In the genomic region with DNA sequence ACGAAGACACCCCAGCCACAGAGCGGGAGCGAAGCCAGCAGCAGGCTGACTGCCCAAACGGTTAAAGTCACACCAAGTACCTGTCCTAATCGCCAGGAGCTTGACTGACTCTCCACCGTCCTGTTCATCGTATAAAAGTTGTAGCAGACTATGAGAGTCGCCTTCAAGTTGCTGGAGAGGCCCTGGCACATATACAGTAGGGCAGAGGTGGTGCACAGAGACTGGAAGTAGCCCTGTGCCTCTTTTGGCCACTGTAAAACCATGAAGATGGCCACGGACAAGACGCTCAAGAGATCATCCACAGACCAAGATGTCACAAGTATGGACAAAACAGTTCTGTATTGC, we compare ENCODE assay signal across 9 mouse cellular contexts. TPM values are rescaled to one million over a fixed set of nuclear protein-coding genes. Genes with fewer than 3 reads are reported as not detected.
DNase-seq lines count a peak whose midpoint lies in the region; ATAC-seq and TF ChIP-seq lines count a peak whose summit lies in the region.
"Had no signal": no experiment of that assay in that cellular context is flagged by ENCODE, and none has a peak within 500 bp of the region (broad histone marks: within the 10 kb centered on the region; RNA-seq: fewer than 3 reads in every experiment).

No protein-coding gene starts in this region.

- no peak for DNase-seq in liver, embryonic 11.5 days (ENCODE audit: low spot score)
- no peak for DNase-seq in liver
- DNase-seq in forebrain, embryonic 11.5 days (ENCODE audit: low spot score) = no peak
- DNase-seq in layer of hippocampus, adult 9-11 months = no peak
- DNase-seq in layer of hippocampus, adult 18-20 months (ENCODE audit: low spot score in 2 of 2) = no peak
- no peak for DNase-seq in thymus, postnatal 14 days

- peak overlapping the region; percentile 26; the same call in 1 of the 2 replicates for H3K4me3 ChIP-seq in liver, embryonic 11.5 days (ENCODE audit: low read depth, low read length)
- H3K4me3 ChIP-seq in forebrain, embryonic 11.5 days (ENCODE audit: low read depth, low read length) = peak overlapping the region; percentile 43
- H3K4me3 ChIP-seq in limb, embryonic 12.5 days (replicated peaks) = peak overlapping the region; percentile 39
- peak overlapping the region; percentile 55 for H3K4me3 ChIP-seq in olfactory bulb, adult 2 months (ENCODE audit: insufficient read depth, low read depth, low read length)
- H3K4me3 ChIP-seq: erythroblast, embryonic 14.5 days had no signal

- no peak for ATAC-seq in liver, embryonic 11.5 days (replicated peaks; ENCODE audit: low FRiP score)
- ATAC-seq in forebrain, embryonic 11.5 days (replicated peaks; ENCODE audit: low FRiP score) = no peak; the same call in 1 of the 2 replicates
- ATAC-seq in limb, embryonic 12.5 days (ENCODE audit: insufficient number of reproducible peaks, insufficient read depth, low FRiP score, low TSS enrichment, low read depth) = no peak

- no peaks in the 10 kb centered on the region for H3K4me1 ChIP-seq in liver, embryonic 11.5 days (replicated peaks; ENCODE audit: control insufficient read depth, insufficient read depth, low read length)
- H3K4me1 ChIP-seq in forebrain, embryonic 11.5 days (replicated peaks; ENCODE audit: control insufficient read depth, insufficient read depth, low read length) = no peaks in the 10 kb centered on the region; the same call in 1 of the 2 replicates
- H3K4me1 ChIP-seq in limb, embryonic 12.5 days (replicated peaks) = 0 out of 2 replicates have a peak, but pooled peaks cover 7% of the 10 kb centered on the region
- H3K4me1 ChIP-seq in olfactory bulb, adult 2 months (ENCODE audit: control insufficient read depth, insufficient read depth, low read length) = peaks cover 9% of the 10 kb centered on the region

- TF ChIP-seq POLR2A in olfactory bulb, adult 2 months (IDR thresholded peaks at IDR 0.05; ENCODE audit: insufficient read depth, low read depth, low read length) = no peak

- peaks cover 5% of the 10 kb centered on the region for H3K27me3 ChIP-seq in liver, embryonic 11.5 days (replicated peaks; ENCODE audit: control insufficient read depth, insufficient read depth, low read length)
- H3K27me3 ChIP-seq in forebrain, embryonic 11.5 days (ENCODE audit: control insufficient read depth, insufficient read depth, low read length) = 0 out of 2 replicates have a peak, but pooled peaks cover 2% of the 10 kb centered on the region
- H3K27me3 ChIP-seq in limb, embryonic 12.5 days = peaks cover 32% of the 10 kb centered on the region

- no peak for TF ChIP-seq CTCF in olfactory bulb, adult 2 months (IDR thresholded peaks at IDR 0.05; ENCODE audit: insufficient read depth, low read depth, low read length)

- no peak overlapping the region for H3K27ac ChIP-seq in liver, embryonic 11.5 days (ENCODE audit: low read depth, low read length)
- no peak overlapping the region for H3K27ac ChIP-seq in forebrain, embryonic 11.5 days (ENCODE audit: low read depth, low read length)
- H3K27ac ChIP-seq in limb, embryonic 12.5 days = no peak overlapping the region
- H3K27ac ChIP-seq in olfactory bulb, adult 2 months (ENCODE audit: insufficient read depth, low read depth, low read length) = no peak overlapping the region

- WGBS in liver, embryonic 11.5 days = 16% methylated on average over 10 of the region's 10 CpGs
- WGBS in forebrain, embryonic 11.5 days = 18% methylated on average over 10 of the region's 10 CpGs
- 15% methylated on average over 10 of the region's 10 CpGs for WGBS in limb, embryonic 12.5 days
- WGBS in olfactory bulb, adult 2 months = 21% methylated on average over 10 of the region's 10 CpGs

- H3K4me2 ChIP-seq in liver, embryonic 11.5 days = peak overlapping the region; percentile 63
- peak overlapping the region; percentile 89 for H3K4me2 ChIP-seq in forebrain, embryonic 11.5 days (ENCODE audit: low read depth, low read length, severe bottlenecking)
- H3K4me2 ChIP-seq in limb, embryonic 12.5 days = peak overlapping the region; percentile 72

- no peaks in the 10 kb centered on the region for H3K9me3 ChIP-seq in liver, embryonic 11.5 days (ENCODE audit: control insufficient read depth, low read length)
- H3K9me3 ChIP-seq in forebrain, embryonic 11.5 days (ENCODE audit: control insufficient read depth, low read length) = no peaks in the 10 kb centered on the region
- no peaks in the 10 kb centered on the region for H3K9me3 ChIP-seq in limb, embryonic 12.5 days

- no peaks in the 10 kb centered on the region for H3K36me3 ChIP-seq in liver, embryonic 11.5 days (ENCODE audit: control insufficient read depth, insufficient read depth, low read length)
- H3K36me3 ChIP-seq in forebrain, embryonic 11.5 days (ENCODE audit: control insufficient read depth, insufficient read depth, low read length) = no peaks in the 10 kb centered on the region
- H3K36me3 ChIP-seq in limb, embryonic 12.5 days = no peaks in the 10 kb centered on the region

- no peak overlapping the region for H3K9ac ChIP-seq in liver, embryonic 11.5 days (ENCODE audit: low read depth, low read length)
- peak overlapping the region; percentile 37 for H3K9ac ChIP-seq in forebrain, embryonic 11.5 days (ENCODE audit: low read length)
- H3K9ac ChIP-seq in limb, embryonic 12.5 days (replicated peaks) = peak overlapping the region; percentile 14; the same call in 1 of the 2 replicates

RNA-seq across cellular contexts. Expression of gene Gpr149, which starts 0.9 kb away (rescaled TPM):
- not detected in 2 replicates for polyA plus RNA-seq in liver, embryonic 11.5 days (2014; fragmentation: Nextera tagmentation; extraction: Ambion mirVana)
- polyA plus RNA-seq in forebrain, embryonic 11.5 days (2014; fragmentation: Nextera tagmentation; extraction: Ambion mirVana) = 0.12 and 0.27 TPM in 2 replicates
- not detected in 2 replicates for polyA plus RNA-seq in limb, embryonic 12.5 days (2016; fragmentation: Nextera tagmentation; extraction: Ambion mirVana)
- not detected in 2 replicates for polyA plus RNA-seq in olfactory bulb, adult 2 months (2012; ENCODE audit: insufficient read depth, insufficient read length, low replicate concordance, missing spikeins)
- 1 to 10 TPM in 1 of 2 experiments, under 1 TPM in 1; 0.67 to 1.1 TPM for total RNA-seq in layer of hippocampus, adult 18-20 months (2021)
- polyA plus RNA-seq: erythroblast, embryonic 14.5 days had no signal
